Mouse (Mus musculus): ENCODE results near the gene Snx19.

Gene Snx19

GRCm38 (mm10) chr9:30426882-30427632 lies at the start of gene Snx19:
Gene Snx19, plus strand, starts transcription at chr9:30427108.
- peak; percentile 94 for DNase-seq (ENCODE audit: low spot score)

GRCm38 (mm10) chr9:30400771-30401170 lies 26.1 kb upstream of the Snx19 start:
- DNase-seq (ENCODE audit: low spot score): no peak

GRCm38 (mm10) chr9:30422940-30423339 lies 4.0 kb upstream of the Snx19 start:
- DNase-seq (ENCODE audit: low spot score): peak; percentile 42

GRCm38 (mm10) chr9:30425178-30425577 lies 1.7 kb upstream of the Snx19 start:
- no peak for DNase-seq (ENCODE audit: low spot score)

- no peak for DNase-seq (ENCODE audit: low spot score)
Measured at GRCm38 (mm10) chr9:30428231-30428630, 1.3 kb downstream of the Snx19 start.

- DNase-seq (ENCODE audit: low spot score): no peak
Measured at GRCm38 (mm10) chr9:30430447-30430846, 3.5 kb downstream of the Snx19 start.

GRCm38 (mm10) chr9:30431909-30432308 lies 5.0 kb downstream of the Snx19 start:
- DNase-seq (ENCODE audit: low spot score): no peak

GRCm38 (mm10) chr9:30433914-30434313 lies 7.0 kb downstream of the Snx19 start:
- no peak for DNase-seq (ENCODE audit: low spot score)

GRCm38 (mm10) chr9:30435902-30436585 lies 9.1 kb downstream of the Snx19 start:
- DNase-seq (ENCODE audit: low spot score): no peak

- peak; percentile 37 for DNase-seq (ENCODE audit: low spot score)
Measured at GRCm38 (mm10) chr9:30438505-30438904, 11.6 kb downstream of the Snx19 start.

GRCm38 (mm10) chr9:30441761-30442160 lies 14.9 kb downstream of the Snx19 start:
- no peak for DNase-seq (ENCODE audit: low spot score)

- peak; percentile 53 for DNase-seq (ENCODE audit: low spot score)
Measured at GRCm38 (mm10) chr9:30445232-30446085, 18.6 kb downstream of the Snx19 start.

GRCm38 (mm10) chr9:30446126-30446525 lies 19.2 kb downstream of the Snx19 start:
- no peak for DNase-seq (ENCODE audit: low spot score)

- DNase-seq (ENCODE audit: low spot score): peak; percentile 19
Measured at GRCm38 (mm10) chr9:30448459-30448858, 21.6 kb downstream of the Snx19 start.

- DNase-seq (ENCODE audit: low spot score): no peak
Measured at GRCm38 (mm10) chr9:30449862-30450261, 23.0 kb downstream of the Snx19 start.

GRCm38 (mm10) chr9:30450834-30451233 lies 23.9 kb downstream of the Snx19 start:
- DNase-seq (ENCODE audit: low spot score): no peak

GRCm38 (mm10) chr9:30454527-30454926 lies 27.6 kb downstream of the Snx19 start:
- no peak for DNase-seq (ENCODE audit: low spot score)

- DNase-seq (ENCODE audit: low spot score): no peak
Measured at GRCm38 (mm10) chr9:30456250-30456649, 29.3 kb downstream of the Snx19 start.

- DNase-seq (ENCODE audit: low spot score): no peak
Measured at GRCm38 (mm10) chr9:30460501-30460900, 33.6 kb downstream of the Snx19 start.

- DNase-seq (ENCODE audit: low spot score): no peak
Measured at GRCm38 (mm10) chr9:30464661-30465060, 37.8 kb downstream of the Snx19 start.

GRCm38 (mm10) chr9:30480043-30480442 lies 53.1 kb downstream of the Snx19 start:
- DNase-seq (ENCODE audit: low spot score): no peak

GRCm38 (mm10) chr9:30480464-30480863 lies 53.6 kb downstream of the Snx19 start:
- peak; percentile 95 for DNase-seq (ENCODE audit: low spot score)

GRCm38 (mm10) chr9:30482116-30482515 lies 55.2 kb downstream of the Snx19 start:
- no peak for DNase-seq (ENCODE audit: low spot score)

Measured in urinary bladder, postnatal 14 days (tissue).